ENCODE assay signal across 28 mouse cellular contexts in genomic region chr10:67202470-67202869, GRCm38 (mm10).
A peak's percentile ranks its signal among the peaks of the same experiment; 100 is the strongest.
DNase-seq lines count a peak whose midpoint lies in the region; ATAC-seq and TF ChIP-seq lines count a peak whose summit lies in the region.
"Had no signal": no experiment of that assay in that cellular context is flagged by ENCODE, and none has a peak within 500 bp of the region (broad histone marks: within the 10 kb centered on the region; RNA-seq: fewer than 3 reads in every experiment).

No protein-coding gene starts in this region.

- peak overlapping the region; percentile 46 for H3K4me3 ChIP-seq in megakaryocyte, embryonic 14.5 days (replicated peaks)
- no peak overlapping the region for H3K4me3 ChIP-seq in stomach, postnatal 0 days (ENCODE audit: low read depth, low read length)
- H3K4me3 ChIP-seq in left cerebral cortex, adult 2 months = no peak overlapping the region
- H3K4me3 ChIP-seq in midbrain, postnatal 0 days (ENCODE audit: low read depth, low read length) = no peak overlapping the region
- H3K4me3 ChIP-seq: embryonic facial prominence, embryonic 10.5 days; embryonic facial prominence, embryonic 15.5 days; forebrain, embryonic 12.5 days; heart, embryonic 12.5 days; hindbrain, embryonic 10.5 days; liver, embryonic 15.5 days; lung, embryonic 15.5 days; midbrain, embryonic 10.5 days; midbrain, embryonic 15.5 days; stomach, embryonic 15.5 days had no signal

- H3K27ac ChIP-seq in stomach, postnatal 0 days (replicated peaks) = no peak overlapping the region
- H3K27ac ChIP-seq in left cerebral cortex, adult 2 months = no peak overlapping the region
- no peak overlapping the region for H3K27ac ChIP-seq in midbrain, postnatal 0 days (ENCODE audit: low read depth, low read length)
- H3K27ac ChIP-seq: embryonic facial prominence, embryonic 10.5 days; embryonic facial prominence, embryonic 15.5 days; forebrain, embryonic 12.5 days; hindbrain, embryonic 10.5 days; liver, embryonic 15.5 days; lung, embryonic 15.5 days; midbrain, embryonic 10.5 days; midbrain, embryonic 15.5 days; stomach, embryonic 15.5 days had no signal

- no peak for TF ChIP-seq CTCF in stomach, postnatal 0 days (IDR thresholded peaks at IDR 0.05; ENCODE audit: low read depth)
- TF ChIP-seq CTCF in left cerebral cortex, adult 2 months (IDR thresholded peaks at IDR 0.05) = no peak
- no peak for TF ChIP-seq CTCF in midbrain, postnatal 0 days (IDR thresholded peaks at IDR 0.05)

- H3K4me1 ChIP-seq in megakaryocyte, embryonic 14.5 days = peaks cover 89% of the 10 kb centered on the region
- H3K4me1 ChIP-seq in stomach, postnatal 0 days (replicated peaks; ENCODE audit: control insufficient read depth, insufficient read depth) = no peaks in the 10 kb centered on the region; the same call in 1 of the 2 replicates
- H3K4me1 ChIP-seq in midbrain, postnatal 0 days (ENCODE audit: insufficient read depth, low read length) = no peaks in the 10 kb centered on the region
- H3K4me1 ChIP-seq: embryonic facial prominence, embryonic 10.5 days; stomach, embryonic 15.5 days had no signal

- no peaks in the 10 kb centered on the region for H3K27me3 ChIP-seq in megakaryocyte, embryonic 14.5 days (replicated peaks)
- H3K27me3 ChIP-seq in stomach, postnatal 0 days (ENCODE audit: control insufficient read depth, insufficient read depth, low read length) = no peaks in the 10 kb centered on the region
- H3K27me3 ChIP-seq in midbrain, postnatal 0 days (ENCODE audit: insufficient read depth, low read length) = no peaks in the 10 kb centered on the region
- H3K27me3 ChIP-seq: embryonic facial prominence, embryonic 15.5 days; forebrain, embryonic 12.5 days; heart, embryonic 12.5 days; liver, embryonic 15.5 days; lung, embryonic 15.5 days; midbrain, embryonic 15.5 days; stomach, embryonic 15.5 days had no signal

- DNase-seq in 416B (ENCODE audit: low read depth) (peak; percentile 80), A20 (ENCODE audit: low read depth, low spot score) (peak; percentile 46)
- DNase-seq in stomach, postnatal 0 days (ENCODE audit: low spot score) = no peak
- no peak for DNase-seq in left cerebral cortex, adult 2 months (ENCODE audit: extremely low spot score in 1 of 2, low spot score in 2 of 2)
- DNase-seq in midbrain, postnatal 0 days (ENCODE audit: low spot score) = no peak
- DNase-seq: adrenal gland, postnatal 36 days; cerebellum, adult 2 months; cerebellum, postnatal 14 days; forebrain, postnatal 0 days; gastrocnemius, postnatal 10 days; heart, adult 18-20 months; kidney, adult 2 months; kidney, postnatal 10 days; layer of hippocampus, postnatal 36 days; thymus, postnatal 25 days had no signal

- WGBS in stomach, postnatal 0 days = 77% methylated on average over 6 of the region's 6 CpGs
- 85% methylated on average over 6 of the region's 6 CpGs for WGBS in midbrain, postnatal 0 days

- no peaks in the 10 kb centered on the region for H3K9me3 ChIP-seq in megakaryocyte, embryonic 14.5 days
- H3K9me3 ChIP-seq in stomach, postnatal 0 days (ENCODE audit: control insufficient read depth, low read length) = no peaks in the 10 kb centered on the region
- no peaks in the 10 kb centered on the region for H3K9me3 ChIP-seq in midbrain, postnatal 0 days (ENCODE audit: low read length)
- H3K9me3 ChIP-seq: embryonic facial prominence, embryonic 10.5 days; embryonic facial prominence, embryonic 15.5 days; forebrain, embryonic 12.5 days; heart, embryonic 12.5 days; hindbrain, embryonic 10.5 days; liver, embryonic 15.5 days; lung, embryonic 15.5 days; midbrain, embryonic 10.5 days; midbrain, embryonic 15.5 days; stomach, embryonic 15.5 days had no signal

- no peak overlapping the region for H3K9ac ChIP-seq in stomach, postnatal 0 days (ENCODE audit: low read length)
- H3K9ac ChIP-seq in midbrain, postnatal 0 days (replicated peaks; ENCODE audit: low read length, poor library complexity, severe bottlenecking) = no peak overlapping the region
- H3K9ac ChIP-seq: embryonic facial prominence, embryonic 15.5 days; forebrain, embryonic 12.5 days; forebrain, postnatal 0 days; heart, embryonic 12.5 days; liver, embryonic 15.5 days; lung, embryonic 15.5 days; midbrain, embryonic 15.5 days; stomach, embryonic 15.5 days had no signal

- TF ChIP-seq EP300 in stomach, postnatal 0 days (optimal IDR thresholded peaks at IDR 0.05) = no peak

- intact Hi-C loops in left cerebral cortex, adult 2 months (cut with DNase I) = no loop called here

- H3K4me2 ChIP-seq in stomach, postnatal 0 days (replicated peaks; ENCODE audit: low read depth) = no peak overlapping the region
- H3K4me2 ChIP-seq in midbrain, postnatal 0 days (ENCODE audit: low read depth, low read length, poor library complexity, severe bottlenecking) = no peak overlapping the region
- H3K4me2 ChIP-seq: embryonic facial prominence, embryonic 15.5 days; forebrain, embryonic 12.5 days; heart, embryonic 12.5 days; liver, embryonic 15.5 days; lung, embryonic 15.5 days; midbrain, embryonic 15.5 days; stomach, embryonic 15.5 days had no signal

- peaks cover 14% of the 10 kb centered on the region for H3K36me3 ChIP-seq in megakaryocyte, embryonic 14.5 days (replicated peaks; ENCODE audit: low read length)
- 0 out of 2 replicates have a peak, but pooled peaks cover 2% of the 10 kb centered on the region for H3K36me3 ChIP-seq in stomach, postnatal 0 days (ENCODE audit: control insufficient read depth, insufficient read depth, low read length)
- H3K36me3 ChIP-seq in midbrain, postnatal 0 days (ENCODE audit: insufficient read depth, low read length) = no peaks in the 10 kb centered on the region
- H3K36me3 ChIP-seq: embryonic facial prominence, embryonic 15.5 days; forebrain, embryonic 12.5 days; liver, embryonic 15.5 days; lung, embryonic 15.5 days; midbrain, embryonic 15.5 days; stomach, embryonic 15.5 days had no signal

- peak; percentile 57 for ATAC-seq in common myeloid progenitor, adult 5-6 weeks (replicated peaks; ENCODE audit: low read depth, poor library complexity, severe bottlenecking)
- ATAC-seq in stomach, postnatal 0 days (ENCODE audit: low FRiP score, low TSS enrichment) = no peak
- ATAC-seq in midbrain, postnatal 0 days (ENCODE audit: low FRiP score) = no peak
- ATAC-seq: forebrain, postnatal 0 days; hindbrain, embryonic 16.5 days; midbrain, embryonic 15.5 days had no signal

Comparison
In these comparisons a context has a peak if more than half of its experiments do, and no peak if none do; other contexts are left out.
1. DNase-seq: peak in 416B (single experiment) and A20 (single experiment); none in stomach, postnatal 0 days (single experiment), left cerebral cortex, adult 2 months (0 of 2) and midbrain, postnatal 0 days (single experiment).